Mouse (Mus musculus): ENCODE data around the gene Smbd1.

DNA sequence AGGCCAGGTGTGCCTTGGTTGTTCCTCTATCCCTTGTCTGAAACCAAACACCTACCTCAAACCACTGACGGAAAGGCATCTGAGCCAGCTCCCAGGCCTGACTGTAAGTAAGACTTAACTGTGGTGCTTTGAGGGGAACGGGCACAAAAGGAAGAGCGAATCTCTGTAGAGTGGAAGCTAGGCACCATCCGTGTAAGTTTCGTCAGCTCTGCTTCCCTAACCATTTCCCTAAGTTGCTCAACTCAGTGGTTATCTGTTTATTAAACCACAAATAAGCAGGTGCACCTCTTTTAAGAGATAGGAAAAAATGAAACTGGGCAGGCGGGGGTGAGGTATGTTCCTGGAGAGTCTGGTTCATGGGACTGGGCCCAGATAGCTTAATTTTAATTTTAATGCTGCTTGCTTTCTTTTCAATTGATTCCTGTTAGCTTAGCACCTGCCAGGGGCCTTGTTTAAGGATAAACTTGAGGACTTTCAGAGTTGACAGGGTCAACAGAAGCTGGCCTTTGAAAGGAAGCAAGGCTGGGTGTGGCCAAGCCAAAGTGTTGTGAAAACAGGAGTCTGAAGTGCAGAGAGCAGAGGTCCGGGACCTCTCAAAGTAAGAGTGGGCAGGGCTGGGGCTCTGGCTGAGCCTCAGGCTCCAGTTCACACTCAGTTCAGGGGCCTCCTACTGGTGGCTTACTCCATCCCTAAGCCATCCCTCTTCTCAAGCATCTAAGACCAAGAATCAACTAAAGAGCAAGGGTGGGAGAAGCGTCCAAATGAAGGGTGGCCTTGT lies 2.7 kb downstream of the Smbd1 start:
- TF ChIP-seq CTCF (IDR thresholded peaks at IDR 0.05; ENCODE audit: low read depth), result no peak
- TF ChIP-seq EP300 (IDR thresholded peaks at IDR 0.05; ENCODE audit: low read depth), result no peak

Measured in heart, postnatal 0 days (tissue).